Mouse (Mus musculus): ENCODE data around the gene Prpf18. TPM values are rescaled to one million over a fixed set of nuclear protein-coding genes. Genes with fewer than 3 reads are reported as not detected.
"Not testable (repeated sequence)": the region's sequence is repeated elsewhere in the genome, so short reads cannot be mapped to it uniquely, and the experiment has no call there.

Gene Prpf18
- total RNA-seq, 2 experiments from 2014 or later = 32.2 to 37.3 TPM

DNA sequence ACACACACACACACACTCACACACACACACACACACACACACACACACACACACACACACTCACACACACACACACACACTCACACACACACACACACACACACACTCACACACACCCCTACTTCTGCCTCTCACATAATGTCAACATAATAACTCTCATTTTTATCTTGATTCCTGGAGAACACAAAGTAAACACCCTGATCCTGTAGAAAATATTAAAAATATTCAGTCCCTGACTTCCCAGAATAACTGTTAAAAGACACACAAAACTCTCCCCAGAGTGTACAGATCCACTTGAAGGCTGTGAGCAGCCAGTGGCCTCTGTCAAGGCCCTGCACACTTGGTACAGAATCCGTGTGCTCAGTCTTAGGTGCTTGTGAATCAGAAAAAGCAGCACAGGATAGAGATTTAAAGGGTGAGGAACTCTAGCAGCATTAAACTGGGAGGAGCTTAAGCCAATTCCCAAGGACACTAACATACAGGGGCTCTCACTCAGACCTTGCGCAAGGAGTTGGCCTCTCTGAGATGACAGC lies 36.8 kb downstream of the Prpf18 start:
- DNase-seq = no peak

DNA sequence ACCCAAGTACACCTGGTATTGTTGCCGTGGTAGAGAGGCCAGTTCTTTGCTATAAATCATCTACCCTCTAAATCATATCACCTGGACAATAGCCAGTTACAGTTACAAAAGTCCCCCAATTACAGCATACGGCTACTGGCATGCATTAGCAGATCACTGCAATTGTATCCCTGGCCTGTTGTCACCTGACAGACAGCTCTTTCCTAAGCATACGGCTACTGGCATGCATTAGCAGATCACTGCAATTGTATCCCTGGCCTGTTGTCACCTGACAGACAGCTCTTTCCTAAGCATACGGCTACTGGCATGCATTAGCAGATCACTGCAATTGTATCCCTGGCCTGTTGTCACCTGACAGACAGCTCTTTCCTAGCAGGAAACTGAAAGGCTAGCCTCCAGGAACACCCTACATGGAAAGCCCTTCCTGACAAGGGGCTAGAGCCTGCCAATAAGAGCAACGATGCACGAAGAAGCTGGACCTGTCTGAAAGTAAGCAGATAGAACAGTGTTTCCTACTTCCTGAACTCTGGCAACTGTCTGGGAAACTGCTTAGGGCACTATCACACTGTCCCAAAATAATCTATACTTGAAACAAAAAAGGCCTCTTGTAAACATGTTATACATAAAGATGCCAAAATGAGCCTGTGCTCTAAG lies 37.5 kb downstream of the Prpf18 start:
- DNase-seq = not testable (repeated sequence)

DNA sequence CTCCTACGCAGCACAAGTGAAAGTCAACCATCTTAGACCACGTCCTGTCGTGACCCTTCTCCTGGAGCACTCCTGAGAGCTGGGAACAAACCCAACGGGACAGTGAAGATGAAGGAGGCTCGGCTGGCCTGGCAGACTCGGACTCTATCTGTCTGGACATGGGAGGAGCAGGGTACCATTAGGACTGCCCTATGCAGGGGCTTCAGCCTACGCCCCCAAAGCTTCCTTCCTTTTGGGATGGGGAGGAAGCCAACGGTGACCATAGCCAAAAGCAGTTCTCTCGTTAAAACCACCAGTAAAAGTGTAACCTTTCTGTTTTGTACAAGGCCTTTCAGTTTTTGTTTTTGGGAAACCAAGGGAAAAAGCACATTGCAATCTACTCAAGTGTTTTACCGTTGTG lies 40.2 kb downstream of the Prpf18 start:
- no peak for DNase-seq

DNA sequence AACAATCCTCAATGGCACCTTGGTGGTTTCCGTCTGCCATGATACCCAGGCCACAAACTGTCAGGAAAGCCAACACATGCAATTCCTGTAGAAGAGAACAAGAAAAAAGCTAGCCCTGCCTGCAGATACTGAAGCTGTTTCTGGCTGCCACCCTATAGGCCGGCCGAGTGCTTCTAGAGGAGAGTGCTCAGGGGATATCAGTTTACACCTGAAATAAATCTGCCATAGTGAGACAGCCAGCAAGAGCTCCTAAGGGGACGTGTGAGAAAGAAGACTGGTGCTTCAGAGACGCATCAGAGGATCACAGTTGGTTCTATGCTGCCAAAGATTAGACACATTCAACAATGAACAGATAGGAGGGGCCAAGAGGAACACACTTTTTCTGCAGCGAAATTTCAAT lies 40.6 kb downstream of the Prpf18 start:
- DNase-seq = no peak

DNA sequence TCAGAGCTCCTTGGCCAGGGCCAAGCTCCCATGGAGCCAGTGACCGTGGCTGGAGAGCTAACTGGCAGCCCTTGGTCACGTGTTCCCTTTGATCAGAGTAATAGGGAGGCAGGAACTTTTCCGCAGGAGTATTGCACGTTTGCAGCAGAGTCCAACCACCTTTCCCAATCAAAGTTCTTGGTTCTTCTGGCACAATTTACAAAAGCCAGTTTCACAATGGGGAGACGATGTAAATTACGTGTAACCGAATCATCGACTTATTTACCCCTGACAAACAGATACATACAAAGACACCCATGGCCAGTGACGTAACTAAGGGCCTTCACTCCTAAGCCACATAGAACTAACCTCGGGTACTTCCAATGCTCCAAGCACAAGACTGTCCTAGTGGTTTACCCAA lies 42.5 kb downstream of the Prpf18 start:
- no peak for DNase-seq

DNA sequence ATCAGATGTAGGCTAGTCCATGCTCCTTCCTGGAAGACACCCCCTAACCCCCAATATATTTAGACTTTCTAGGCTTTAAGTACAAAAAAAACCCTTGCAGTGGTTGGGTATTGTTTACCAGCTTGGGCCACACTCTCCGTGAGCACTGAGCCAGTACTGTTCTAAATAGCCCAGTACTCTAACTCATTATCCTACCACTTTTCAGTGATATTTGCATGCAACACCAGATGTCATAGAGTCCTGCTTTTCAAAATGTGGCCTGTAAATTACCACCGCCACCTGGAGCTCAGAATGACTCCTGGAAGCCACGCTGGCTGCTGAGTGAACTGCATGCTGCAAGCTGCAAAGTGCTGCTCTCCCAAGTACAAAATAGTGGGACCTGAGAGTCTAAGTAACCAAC lies 43.7 kb downstream of the Prpf18 start:
- DNase-seq = no peak

DNA sequence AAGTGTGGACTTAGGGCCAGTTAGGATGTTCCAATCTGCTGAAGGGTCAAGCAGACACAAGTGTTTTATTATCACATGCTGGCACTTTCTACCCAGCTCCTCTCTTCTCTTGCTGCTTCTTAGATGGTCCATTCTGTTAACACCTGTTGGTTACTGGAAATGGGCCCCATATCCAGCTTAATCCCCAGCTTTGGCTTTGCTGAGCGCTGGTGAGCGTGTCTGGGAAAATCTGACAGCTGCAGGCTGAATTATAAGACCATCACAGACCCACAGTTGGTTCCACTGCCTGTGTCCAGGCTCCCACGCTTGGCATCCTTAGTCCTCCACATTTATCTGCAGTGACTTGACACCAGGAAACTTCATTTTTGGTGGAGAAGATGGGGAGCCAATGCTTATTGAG lies 45.4 kb downstream of the Prpf18 start:
- DNase-seq = no peak

DNA sequence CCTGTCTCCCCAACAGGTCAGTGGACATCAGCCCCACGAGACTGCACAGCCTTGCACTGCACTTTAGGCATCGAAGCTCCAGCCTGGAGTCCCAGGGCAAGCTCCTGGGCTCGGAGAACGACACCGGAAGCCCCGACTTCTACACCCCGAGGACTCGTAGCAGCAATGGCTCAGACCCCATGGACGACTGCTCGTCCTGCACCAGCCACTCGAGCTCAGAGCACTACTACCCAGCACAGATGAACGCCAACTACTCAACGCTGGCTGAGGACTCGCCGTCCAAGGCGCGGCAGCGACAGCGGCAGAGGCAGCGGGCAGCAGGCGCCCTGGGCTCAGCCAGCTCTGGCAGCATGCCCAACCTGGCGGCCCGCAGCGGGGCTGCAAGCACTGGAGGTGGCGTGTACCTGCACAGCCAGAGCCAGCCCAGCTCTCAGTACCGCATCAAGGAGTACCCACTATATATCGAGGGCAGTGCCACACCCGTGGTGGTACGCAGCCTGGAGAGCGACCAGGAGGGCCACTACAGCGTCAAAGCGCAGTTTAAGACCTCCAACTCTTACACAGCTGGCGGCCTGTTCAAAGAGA lies 48.5 kb downstream of the Prpf18 start:
- DNase-seq = no peak

DNA sequence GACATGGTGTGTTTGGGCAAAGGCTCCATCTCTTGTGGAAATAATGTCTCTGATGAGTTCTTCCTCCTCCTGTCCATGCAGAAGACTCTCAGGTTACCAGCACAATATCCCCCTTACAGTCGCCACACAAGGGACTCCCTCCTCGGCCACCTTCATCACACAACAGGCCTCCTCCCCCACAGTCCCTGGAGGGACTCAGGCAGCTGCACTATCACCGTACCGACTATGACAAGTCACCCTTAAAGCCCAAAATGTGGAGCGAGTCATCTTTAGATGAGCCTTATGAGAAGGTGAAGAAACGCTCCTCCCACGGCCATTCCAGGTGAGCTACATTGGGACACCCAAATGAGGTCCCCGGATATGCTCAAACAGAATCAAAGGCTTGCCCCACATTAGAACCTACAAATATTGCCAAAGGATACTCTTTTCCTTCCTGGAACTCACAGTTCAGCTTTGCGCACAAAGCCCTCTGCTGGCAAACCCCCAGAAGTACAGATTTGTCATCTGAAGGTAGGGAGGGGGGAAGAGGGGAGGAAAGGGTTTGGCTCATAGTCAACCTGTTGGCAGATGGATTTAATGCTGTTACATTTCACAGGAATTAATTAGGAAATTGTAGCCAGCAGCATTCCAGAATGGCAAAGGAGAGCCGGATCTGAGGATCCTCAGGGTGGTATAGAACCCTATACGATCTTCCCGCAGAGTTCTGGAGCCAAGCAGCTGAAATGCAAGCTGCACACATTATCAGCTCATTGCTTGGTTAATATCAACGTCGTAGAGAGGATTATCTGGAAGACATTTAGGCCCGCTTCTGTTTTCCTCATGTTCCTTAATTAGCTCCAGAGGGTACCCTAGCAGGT lies 50.7 kb downstream of the Prpf18 start:
- DNase-seq = no peak

DNA sequence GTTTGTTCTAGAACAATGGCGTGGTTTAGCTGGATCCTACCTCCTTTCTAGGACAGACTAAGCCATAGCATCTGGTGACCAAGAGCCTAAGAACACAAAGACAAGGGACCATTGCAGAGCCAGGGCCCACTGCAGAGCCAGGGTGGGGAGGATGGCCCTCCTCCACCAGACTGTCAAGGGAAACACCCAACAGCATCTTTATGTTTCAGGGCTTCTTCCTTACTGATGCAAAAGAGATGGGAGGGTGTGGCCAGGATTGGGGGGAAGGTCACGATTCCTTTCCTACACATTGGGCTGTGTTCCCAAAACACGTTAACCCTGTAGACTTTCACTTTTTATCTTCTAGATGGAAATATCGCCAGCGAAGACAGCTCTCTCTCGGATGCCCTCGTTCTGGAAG lies 54.9 kb downstream of the Prpf18 start:
- DNase-seq = no peak

DNA sequence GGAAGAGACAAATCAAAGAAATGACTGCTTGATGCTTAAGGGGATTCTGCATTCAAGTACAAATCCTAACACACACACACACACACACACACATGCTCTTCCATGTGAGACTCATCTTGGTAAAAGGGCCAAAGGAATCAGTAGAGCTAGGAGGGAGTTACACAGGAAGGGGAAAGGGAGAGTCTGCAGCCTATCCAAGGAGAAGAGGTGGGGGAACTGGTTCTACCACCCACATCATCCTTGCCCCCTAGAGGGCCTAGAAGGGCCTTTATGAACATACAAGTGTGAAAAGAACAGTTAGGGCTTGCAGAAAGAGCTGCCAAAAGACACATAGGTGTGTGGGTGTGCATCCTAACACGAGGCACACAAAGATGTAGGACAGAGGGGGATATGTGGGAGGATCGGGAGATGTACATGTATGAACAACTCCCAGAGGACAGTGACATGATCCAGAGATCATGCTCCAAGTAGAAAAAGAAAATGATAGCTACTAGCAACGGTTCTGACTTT lies 58.0 kb downstream of the Prpf18 start:
- no peak for DNase-seq

DNA sequence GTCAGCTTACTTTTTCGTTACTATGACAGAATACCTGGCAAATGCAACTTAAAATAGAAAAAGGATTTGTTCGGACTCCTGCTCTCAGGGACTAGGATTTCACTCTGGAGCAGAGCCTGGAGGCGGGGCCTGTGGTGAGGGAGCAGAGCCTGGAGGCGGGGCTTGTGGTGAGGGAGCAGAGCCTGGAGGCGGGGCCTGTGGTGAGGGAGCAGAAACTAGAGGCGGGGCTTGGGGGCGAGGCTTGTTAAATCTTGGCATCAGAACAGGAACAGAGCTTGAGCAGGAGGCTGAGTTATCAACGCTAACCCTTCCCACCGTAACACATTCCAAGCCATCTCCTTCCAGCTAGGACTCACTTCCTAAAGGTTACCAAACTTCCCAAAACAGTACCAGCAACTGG lies 58.5 kb downstream of the Prpf18 start:
- DNase-seq = peak; percentile 75

DNA sequence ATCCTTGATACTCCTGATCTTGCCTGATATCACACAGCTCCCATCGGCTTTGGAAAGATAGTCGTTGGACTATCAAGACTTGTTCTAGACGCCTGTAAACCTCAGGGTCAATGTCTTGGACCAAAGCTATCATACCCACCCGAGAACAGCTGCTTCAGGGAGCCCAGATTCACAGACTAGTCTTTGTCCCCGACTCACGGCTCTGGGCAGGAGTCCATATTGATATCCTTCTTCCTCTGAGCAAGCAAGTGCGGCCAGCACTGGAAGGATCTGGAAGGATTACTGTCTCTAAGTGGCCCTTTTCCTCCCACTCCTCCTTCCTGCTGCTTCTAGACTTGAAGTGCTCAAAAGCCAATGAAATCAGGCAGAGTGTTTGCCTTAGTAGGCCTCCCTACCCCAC lies 59.2 kb downstream of the Prpf18 start:
- no peak for DNase-seq

DNA sequence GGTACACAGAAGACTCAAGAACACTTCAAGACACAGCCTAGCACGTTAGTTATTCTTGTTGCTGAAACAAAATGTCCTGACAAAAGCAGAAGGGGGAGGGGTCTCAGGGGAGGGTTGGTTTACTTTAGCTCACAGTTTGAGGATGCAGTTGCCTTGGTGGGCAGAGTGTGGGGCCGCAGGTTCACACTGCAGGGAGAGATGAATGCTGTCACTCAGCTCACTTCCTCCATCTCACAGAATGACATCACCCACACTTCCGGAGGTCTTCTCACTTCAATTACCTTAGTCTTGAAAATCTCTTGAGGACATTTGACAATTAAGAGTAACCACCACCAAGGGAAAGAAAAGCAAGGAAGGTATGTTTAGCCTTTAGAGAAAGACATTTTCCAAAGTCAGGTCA lies 60.3 kb downstream of the Prpf18 start:
- no peak for DNase-seq

DNA sequence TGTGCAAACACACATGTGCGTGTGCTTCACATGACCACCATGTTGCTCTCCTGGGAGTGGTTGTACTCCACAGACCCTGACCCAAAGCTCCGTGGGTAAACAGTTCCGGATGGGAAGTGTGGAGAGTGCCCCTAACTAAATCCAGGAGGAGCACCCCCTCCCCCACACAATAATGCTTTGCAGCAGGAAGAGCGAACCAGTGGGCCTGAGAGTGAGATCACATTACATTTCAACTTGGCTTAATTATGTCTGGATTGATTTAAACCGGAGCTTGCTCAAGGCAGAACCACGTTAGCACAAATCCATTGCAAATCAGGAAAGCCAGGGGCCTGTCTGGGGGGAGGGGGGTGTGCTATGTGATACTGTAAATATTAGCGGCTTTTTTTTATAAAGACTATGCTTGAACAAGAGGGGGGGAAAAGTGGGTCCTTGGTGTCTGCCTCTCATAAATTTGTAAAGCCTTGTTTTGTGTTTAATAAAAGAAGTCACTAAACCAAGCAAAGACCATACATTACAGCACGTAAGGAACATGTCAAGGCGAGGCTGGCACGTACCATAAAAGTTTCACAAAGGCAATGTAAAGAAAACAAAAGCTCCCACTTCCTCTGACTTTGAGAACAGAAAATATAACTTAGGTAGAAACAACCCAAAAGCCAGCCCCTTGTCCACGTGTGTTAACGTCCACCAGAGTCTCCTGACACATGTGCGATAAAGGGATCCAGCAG lies 64.1 kb downstream of the Prpf18 start:
- DNase-seq = no peak

DNA sequence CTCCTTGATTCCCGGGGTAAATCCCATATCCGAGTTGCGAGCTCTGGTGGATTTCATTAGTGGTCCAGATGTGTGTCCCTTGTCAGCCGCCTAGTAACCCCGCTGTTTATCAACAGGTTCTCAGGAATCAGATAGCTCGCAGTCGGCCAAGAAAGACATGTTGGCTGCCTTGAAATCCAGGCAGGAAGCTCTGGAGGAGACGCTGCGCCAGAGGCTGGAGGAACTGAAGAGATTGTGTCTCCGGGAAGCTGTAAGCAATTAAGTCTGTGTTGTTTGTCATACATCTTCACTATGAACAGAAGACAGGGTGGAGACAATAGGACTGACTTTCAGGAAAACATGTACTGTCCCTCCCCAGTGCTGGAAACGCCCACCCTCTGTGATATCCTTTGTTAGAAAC lies 65.7 kb downstream of the Prpf18 start:
- peak; percentile 56 for DNase-seq

DNA sequence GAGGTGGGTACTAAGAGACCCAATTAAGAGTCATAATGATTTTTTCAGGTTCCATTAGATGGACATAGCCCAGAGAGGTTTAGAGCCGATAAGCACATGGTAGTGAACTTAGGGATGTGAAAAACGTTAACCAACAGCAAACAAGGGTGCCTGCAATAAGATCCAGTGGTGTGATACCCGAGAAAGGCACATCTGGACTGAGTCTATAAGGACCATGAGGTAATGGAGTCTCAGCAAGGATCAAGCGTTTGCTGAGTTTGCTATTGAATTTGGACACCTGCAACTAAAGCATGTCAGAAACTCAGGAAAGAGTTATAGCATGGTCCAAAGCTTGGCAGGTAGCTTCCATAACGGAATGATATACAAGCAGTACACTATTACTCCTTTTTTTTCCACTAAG lies 67.7 kb downstream of the Prpf18 start:
- no peak for DNase-seq

DNA sequence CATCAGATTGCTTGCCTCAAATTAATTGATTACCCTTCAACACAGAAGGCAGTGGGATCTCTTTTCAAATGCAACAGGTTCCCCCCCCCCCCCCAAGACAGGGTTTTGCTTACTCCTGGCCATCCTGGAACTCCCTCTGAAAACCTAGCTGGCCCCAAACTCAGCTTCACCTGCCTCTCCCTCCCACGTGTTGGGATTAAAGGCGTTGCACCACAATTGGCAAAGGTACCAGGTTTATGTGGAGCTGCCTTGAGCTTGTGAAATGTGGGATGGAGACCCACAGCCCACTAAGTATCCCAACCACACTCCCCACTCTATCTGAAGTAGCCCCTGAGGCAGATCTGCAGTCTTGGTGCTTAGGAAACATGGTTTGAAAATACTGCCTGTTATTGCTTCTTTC lies 69.0 kb downstream of the Prpf18 start:
- no peak for DNase-seq

DNA sequence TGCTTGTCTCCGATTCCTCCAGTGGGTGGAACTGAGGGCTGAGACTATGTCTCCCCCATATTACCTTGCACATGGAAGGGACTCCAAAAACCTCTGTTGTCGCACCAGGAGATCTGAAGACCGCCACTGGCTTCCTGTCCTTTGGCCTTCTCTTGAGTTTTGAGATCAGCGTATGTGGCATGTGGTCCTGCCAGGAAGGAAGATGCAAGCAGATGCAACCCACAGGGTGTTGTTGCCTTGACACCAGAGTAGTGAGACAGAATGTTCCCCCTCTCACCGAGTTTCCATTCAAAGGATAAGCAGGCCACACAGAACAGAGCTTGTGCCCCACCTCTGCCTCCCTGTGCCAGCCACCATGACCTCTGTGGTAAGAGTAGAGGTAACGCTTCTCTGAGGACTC lies 71.2 kb downstream of the Prpf18 start:
- DNase-seq = no peak

DNA sequence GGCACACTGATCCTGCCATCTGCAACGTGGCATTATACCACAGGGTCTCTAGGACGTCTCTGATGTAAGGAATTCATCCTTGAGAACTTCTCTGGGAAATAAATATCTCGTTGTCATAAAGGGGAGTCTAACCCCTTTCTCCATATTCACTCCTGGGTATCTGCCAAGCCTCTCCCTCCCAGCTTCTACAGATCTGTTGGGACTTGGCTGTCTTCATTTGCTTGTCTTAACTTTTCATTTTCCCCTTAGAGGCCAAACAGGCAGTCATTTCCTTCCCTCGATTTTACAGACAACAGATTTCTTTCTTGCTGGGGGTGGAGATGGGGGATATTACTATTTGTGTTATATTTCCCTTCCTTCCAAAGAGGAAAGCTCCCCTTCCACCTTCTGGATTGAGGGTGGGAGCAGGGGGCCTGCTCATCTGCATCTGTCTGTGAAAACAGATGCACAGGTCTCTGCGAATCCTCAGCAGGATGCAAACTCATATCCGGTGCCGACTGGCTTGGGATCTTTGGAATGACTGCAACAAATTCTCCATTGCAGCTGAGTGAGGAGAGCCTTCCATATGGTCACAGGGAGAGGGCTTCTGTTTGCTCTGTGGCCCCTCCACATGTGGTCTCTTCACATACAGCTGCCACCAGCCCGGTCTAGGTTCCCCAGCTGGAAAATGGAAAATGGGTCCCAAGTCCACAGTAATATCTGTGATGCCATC lies 72.4 kb downstream of the Prpf18 start:
- no peak for DNase-seq

DNA sequence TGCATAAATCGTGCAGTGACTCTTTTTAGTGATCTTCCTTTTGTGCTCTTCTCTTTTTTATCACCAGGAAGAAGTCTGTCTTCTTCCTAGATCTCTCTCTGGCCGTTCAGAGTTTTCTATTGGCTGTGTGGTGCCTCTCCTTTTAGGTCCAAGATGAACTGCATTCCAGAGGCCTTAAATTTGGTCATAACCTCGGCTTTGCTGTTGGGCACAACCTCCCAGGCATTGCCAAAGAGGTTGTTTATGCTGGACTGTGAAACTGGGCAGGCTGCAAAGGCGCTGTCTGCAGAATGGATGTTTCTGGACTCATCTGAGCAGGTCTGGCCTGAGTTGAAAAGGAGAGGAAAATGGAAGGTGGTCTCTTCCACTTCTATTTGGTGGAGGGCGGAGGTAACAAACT lies 73.6 kb downstream of the Prpf18 start:
- no peak for DNase-seq

DNA sequence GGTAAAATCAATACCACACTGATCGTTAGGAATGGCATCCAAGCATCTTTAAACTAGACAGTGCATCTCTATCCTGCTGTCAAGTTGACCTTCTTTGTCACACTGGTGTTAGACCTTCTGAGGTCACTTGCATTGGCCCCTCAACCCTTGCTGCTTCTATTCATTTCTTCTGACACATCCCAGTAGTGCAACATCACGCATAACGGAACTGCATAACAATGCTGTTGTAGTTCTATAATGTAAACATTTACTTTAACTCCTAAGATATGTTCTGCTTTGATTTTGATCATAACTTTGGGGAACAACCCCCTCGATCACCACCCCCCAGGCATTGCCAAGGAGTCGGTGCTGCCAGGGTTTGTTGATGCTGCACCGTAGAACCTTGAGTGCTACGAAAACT lies 75.9 kb downstream of the Prpf18 start:
- no peak for DNase-seq
